Mouse (Mus musculus) heart, postnatal 10 days (tissue): ENCODE measurements around the gene Tcp11l2. TPM values are rescaled to one million over a fixed set of nuclear protein-coding genes. Genes with fewer than 3 reads are reported as not detected.

Experiments
- DNase-seq, 2 experiments: peaks; one replicate each; pipeline ENCODE4 v3.0.0; 2021
- intact Hi-C: fragments of 180-260 bp; cut with DNase I; formaldehyde crosslinking; loops from one replicate; pipeline ENCODE4 v1.15.1; 2025
- total RNA-seq, 2 experiments: library from RNA; stranded (reverse); gene quantifications; 2 replicates each; pipeline ENCODE4 v1.2.3; 2021

Gene Tcp11l2
- total RNA-seq, 2 experiments from 2014 or later = 74.1 to 78.3 TPM

DNA sequence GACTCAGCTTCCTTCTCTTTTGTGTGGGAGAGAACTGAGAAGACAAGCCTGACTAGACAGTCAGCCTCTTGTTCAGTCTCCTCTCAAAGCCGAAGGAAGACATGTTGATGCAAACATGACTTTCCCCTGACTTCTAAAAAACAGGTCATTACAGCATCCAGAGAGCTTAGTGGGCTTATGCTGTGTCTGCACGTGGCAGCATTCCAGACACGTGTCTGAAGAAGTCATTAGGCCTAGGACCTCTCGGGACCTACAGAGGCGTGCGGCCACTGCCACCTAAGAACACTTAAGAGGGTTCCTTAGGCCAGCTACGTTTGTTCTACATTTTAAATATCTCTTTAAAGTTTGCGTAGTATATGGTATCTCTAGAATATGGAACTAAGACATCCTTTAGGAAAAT lies 69.5 kb downstream of the Tcp11l2 start:
- no peak for DNase-seq
- intact Hi-C loops = no loop called here

DNA sequence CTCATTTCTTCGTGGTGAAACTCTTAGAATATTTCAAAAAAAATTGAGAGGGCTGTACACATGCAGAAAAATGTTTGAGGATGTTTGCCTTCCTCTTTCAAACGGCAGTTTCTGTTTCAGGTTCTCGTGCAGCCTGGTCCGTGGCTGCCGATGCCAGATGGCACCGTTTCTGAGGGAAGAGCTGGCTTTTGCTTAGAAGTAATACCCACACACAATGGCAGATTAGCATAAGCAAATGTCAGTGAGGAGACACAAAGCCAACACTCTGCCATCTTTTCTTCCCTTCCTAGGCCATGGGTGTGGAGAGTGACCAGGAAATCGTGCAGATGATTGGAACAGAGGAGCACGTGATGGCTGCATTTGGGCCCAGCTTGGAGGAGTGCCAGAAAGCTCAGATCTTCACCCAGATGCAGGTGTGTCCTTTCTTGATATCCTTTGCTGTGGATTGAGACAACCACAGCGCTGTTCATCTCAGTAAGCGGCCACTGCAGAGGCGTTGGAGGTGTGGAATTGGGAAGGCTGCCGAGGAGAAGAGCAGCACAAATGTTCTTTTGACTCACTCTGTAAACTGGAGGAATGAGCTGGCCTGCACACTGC lies 70.2 kb downstream of the Tcp11l2 start:
- intact Hi-C loops = no loop called here
- no peak for DNase-seq

DNA sequence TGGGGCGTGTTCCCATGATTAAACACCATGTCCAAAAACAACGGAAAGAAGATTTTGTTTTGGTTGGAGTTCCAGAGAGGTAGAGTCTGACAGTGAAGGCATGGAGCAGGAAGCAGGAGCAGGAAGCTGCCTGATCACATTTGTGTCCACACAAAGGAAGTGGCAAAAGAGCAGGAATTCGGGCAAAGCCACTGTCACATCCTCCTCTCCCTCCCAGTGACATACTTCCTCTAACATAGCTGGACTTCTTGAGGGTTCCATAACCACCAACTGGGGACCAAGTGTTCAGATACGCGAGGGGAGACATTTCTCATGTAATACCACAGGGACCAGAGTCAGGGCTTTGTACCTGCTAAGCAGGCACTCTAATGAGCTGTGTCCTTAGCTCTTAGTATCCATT lies 70.8 kb downstream of the Tcp11l2 start:
- intact Hi-C loops = no loop called here
- DNase-seq = no peak

DNA sequence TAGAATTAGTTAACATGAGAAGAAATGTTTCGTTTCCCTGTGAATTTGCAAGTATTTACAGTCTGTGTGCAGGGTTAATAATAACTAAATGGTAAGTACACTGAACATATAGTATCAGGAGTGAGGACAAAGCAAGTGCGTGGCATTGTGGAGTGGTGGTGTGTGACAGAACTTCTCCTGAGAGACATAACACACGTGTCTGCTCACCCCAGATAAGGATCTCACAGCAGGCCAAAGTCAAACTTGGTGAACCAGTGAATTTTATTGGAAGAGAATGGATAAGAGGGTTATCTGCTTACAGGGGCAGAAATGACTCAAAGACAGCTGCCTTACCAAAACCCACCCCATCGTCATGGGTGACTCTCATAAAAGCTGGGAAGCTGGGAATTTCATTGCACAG lies 72.5 kb downstream of the Tcp11l2 start:
- DNase-seq = no peak
- intact Hi-C loops = no loop called here

DNA sequence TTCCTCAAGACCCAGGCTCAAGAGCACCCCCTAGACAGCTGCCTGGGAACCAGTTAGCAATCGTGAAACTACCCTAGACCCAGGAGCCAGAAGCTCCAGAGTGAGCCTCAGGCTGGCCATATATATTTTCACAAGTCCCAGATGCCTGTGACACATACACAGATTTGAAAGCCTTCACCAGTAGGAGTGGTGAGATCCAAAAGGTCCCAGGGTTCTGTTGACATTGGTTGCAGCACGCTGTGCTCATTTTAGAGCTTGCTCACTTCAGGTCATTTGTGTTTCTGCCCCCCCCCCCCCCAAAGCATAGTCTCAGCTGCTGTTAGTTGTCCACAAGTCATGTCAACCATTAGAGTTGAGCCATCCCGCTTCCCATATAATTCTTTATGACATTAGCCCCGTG lies 77.6 kb downstream of the Tcp11l2 start:
- DNase-seq = no peak
- intact Hi-C loops = no loop called here

DNA sequence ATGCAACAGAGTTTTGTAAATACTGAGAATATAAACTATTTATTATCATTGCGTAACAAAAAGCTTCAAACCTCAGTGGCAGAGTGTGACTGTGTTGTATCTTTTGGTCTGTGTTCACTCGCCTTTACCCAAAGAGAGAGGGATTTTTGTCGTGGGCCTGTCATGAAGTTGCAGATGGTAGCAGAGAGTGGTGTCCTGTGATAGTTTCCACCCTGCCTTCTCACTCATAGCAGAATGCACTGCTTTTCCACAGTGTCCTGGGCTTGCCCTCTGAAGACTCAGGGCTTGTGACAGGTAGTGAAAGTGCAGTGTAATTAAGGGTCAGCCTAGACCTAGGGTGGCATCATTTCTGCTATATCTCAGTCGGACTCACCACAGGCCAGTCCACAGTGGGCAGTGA lies 78.3 kb downstream of the Tcp11l2 start:
- intact Hi-C loops = no loop called here
- no peak for DNase-seq

DNA sequence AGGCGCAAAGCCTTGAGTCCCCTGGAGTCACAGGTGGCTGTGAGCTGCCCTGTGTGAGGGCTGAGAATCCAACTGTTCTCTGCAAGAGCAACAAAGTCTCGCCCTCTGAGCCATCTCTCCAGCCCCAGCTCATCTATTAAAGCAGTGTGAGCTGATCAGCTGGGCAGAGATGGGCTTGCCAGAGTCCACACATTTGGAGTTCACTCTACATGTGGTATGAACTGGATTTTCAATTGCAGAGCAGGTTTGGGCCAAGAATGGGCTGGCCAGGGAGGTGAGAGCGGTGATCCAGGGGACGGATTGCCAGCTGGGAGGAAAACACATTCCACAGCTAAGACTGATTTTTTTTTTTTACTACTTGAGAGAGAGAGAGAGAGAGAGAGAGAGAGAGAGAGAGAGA lies 80.2 kb downstream of the Tcp11l2 start:
- intact Hi-C loops = no loop called here
- peak; percentile 77 to 85 for DNase-seq

DNA sequence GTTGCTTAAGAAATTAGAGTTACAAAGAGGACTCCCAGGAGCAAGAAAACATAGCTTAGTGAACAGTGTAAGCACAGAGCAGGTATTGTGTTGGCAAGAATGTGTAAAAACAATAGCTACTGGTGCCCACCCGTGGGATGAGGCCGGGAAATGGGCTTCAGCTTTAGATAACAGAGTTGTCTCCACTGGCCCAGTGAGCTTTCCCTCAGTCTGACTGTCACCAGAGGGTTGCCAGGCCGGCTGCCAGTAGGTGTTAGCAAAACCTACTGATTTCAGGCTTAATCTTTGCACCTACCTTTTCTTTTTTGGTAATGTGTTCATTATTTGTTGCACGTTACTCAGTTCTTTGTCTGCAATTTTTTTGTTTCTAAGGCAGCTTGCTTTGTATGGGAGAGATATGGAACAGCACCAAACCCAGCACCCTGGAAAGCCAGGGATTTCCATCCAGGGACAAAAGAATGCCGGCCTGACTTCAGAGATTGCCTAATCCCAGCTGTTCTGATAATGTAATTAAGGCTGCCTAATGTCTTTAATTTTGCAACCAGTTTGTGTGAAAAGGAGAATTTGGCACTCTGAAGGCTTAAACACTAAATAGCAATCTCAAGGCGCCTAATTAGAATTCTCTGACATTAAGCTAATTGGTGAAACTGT lies 81.1 kb downstream of the Tcp11l2 start:
- DNase-seq = peak in 1 of 2 experiments; percentile 44

DNA sequence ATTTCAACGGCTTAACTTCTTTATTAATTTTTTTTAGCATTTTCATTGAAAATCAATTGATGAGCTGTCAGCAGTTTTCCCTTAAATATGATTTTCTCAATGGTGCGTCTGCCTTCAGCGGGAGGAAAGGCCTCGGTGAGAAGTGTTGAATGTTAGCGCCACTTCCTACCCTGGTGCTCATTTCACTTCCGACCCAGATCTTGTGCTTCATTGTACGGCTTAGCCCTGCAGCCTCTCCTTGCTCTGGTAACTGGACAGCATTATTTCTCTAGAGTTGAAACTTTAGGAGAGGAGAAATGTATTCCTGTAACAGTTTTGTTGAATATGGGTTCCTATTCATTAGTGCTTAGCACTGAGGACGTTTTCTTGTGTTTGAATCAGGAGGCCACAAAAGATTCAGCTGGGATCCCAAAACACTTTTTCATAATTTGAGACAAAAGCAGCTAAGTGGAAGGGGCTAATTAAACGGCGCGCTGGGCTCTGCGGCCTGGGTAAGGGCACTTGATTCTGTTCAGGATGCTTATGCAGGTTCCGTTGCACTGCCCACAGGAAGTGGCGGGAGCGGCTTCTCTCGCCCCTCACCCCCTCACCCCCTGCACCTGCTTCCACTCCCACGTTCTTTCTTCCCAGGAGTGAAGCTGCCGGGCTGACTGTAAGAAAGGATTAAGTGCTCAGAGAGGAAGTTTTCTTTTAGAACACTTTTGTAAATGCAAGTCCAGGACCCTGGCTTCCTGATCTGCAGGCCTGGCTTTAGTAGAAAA lies 81.8 kb downstream of the Tcp11l2 start:
- no peak for DNase-seq
- intact Hi-C loops = loop anchor here (2.0 kb wide), 1 partner anchor 29 kb away; no protein-coding TSS in a partner anchor

More for the DNA sequence above, 81.1 kb downstream of the Tcp11l2 start:
- intact Hi-C loops = loop anchor here (2.0 kb wide), 1 partner anchor 29 kb away; no protein-coding TSS in a partner anchor

DNA sequence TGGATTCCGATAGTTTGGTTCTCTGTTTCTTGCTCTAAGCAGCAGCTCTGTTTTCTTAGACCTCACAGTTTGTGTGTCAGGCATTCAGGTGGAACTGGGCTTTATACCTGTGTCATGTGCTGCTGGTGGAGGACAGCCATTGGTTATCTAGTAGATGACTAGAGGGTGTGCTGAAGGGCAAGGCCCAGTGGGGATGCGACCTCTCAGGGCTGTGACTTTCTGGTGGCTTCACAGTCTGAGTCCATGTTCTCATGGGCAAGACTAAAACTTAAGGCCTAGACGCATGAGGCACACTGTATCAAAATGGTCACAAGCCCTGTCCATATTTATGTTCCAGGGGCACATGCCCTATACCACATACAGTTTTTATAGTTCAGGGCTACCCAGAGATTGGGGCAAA lies 82.9 kb downstream of the Tcp11l2 start:
- DNase-seq = no peak
- intact Hi-C loops = loop anchor here (2.0 kb wide), 1 partner anchor 28 kb away; no protein-coding TSS in a partner anchor

DNA sequence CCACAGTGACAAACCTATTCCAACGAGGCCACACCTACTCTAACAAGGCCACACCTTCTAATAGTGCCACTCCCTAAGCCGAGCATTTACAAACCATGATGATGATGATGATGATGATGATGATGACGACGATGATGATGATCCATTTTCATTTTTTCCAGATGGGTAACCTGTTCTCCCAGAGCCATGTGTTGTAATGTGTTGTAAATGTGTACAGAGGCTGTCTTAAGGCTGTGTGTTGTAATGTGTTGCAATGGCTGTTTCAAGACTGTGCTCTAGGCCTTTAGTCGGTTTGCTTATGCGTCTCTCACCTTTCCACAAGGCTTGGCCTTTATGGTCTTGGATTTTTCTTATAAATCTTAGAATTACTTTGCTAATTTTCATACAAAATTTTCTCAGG lies 85.7 kb downstream of the Tcp11l2 start:
- no peak for DNase-seq
- intact Hi-C loops = no loop called here

Other genes starting within 250 kb of the Tcp11l2 start
- 10 to 100 TPM; 25.3 to 33.0 TPM for gene Nuak1, start 136.0 kb upstream of the Tcp11l2 start, total RNA-seq
- 10 to 100 TPM; 74.8 to 86.4 TPM for gene Ckap4, start 42.6 kb upstream of the Tcp11l2 start, total RNA-seq
- gene Polr3b, start 45.7 kb downstream of the Tcp11l2 start, total RNA-seq = 10 to 100 TPM; 11.0 to 12.7 TPM
- gene Rfx4, start 179.4 kb downstream of the Tcp11l2 start, total RNA-seq = under 1 TPM; 0.10 TPM